Mouse (Mus musculus): ENCODE data around the gene Tipin. TPM values are rescaled to one million over a fixed set of nuclear protein-coding genes. Genes with fewer than 3 reads are reported as not detected.

Tipin gene
- polyA plus RNA-seq, 1 experiment from 2014 or later, result 70.2 TPM

- WGBS, result 87% methylated on average over 6 of the region's 6 CpGs
These were observed 54.4 kb downstream of the Tipin start for GRCm38 (mm10) chr9:64335825-64336224.

GRCm38 (mm10) chr9:64339361-64339760, 58.0 kb downstream of the Tipin start:
- H3K9ac ChIP-seq (replicated peaks; ENCODE audit: low read depth), result no peak overlapping the region
- no peaks in the 10 kb centered on the region for H3K4me1 ChIP-seq (ENCODE audit: insufficient read depth, low read depth, low read length)
- WGBS, result 56% methylated on average over 8 of the region's 8 CpGs
- H3K4me2 ChIP-seq (replicated peaks; ENCODE audit: low read depth, low read length), result peak overlapping the region; percentile 81; the same call in 1 of the 2 replicates
- peaks cover 10% of the 10 kb centered on the region; the same call in 1 of the 2 replicates for H3K36me3 ChIP-seq (ENCODE audit: insufficient read depth, low read length)
- no peaks in the 10 kb centered on the region for H3K27me3 ChIP-seq (replicated peaks; ENCODE audit: insufficient read depth, low read length)
- ATAC-seq, result no peak
- DNase-seq (ENCODE audit: low spot score), result no peak
- H3K27ac ChIP-seq (ENCODE audit: low read length), result no peak overlapping the region
- TF ChIP-seq CTCF (IDR thresholded peaks at IDR 0.05) (no peak), EP300 (IDR thresholded peaks at IDR 0.05) (no peak)
- H3K4me3 ChIP-seq (ENCODE audit: low read depth, low read length), result no peak overlapping the region
- H3K9me3 ChIP-seq (ENCODE audit: low read length), result no peaks in the 10 kb centered on the region

More at GRCm38 (mm10) chr9:64335825-64336224, 54.4 kb downstream of the Tipin start:
- ATAC-seq (no peak), DNase-seq (ENCODE audit: low spot score) (no peak)
- Histone ChIP-seq H3K4me3 (ENCODE audit: low read depth, low read length) (no peak overlapping the region), H3K36me3 (ENCODE audit: insufficient read depth, low read length) (peaks cover 10% of the 10 kb centered on the region; the same call in 1 of the 2 replicates), H3K27me3 (replicated peaks; ENCODE audit: insufficient read depth, low read length) (no peaks in the 10 kb centered on the region), H3K4me2 (replicated peaks; ENCODE audit: low read depth, low read length) (no peak overlapping the region), H3K4me1 (ENCODE audit: insufficient read depth, low read depth, low read length) (no peaks in the 10 kb centered on the region), H3K9me3 (ENCODE audit: low read length) (no peaks in the 10 kb centered on the region), H3K9ac (replicated peaks; ENCODE audit: low read depth) (no peak overlapping the region), H3K27ac (ENCODE audit: low read length) (no peak overlapping the region)
- TF ChIP-seq CTCF (IDR thresholded peaks at IDR 0.05) (no peak), EP300 (IDR thresholded peaks at IDR 0.05) (no peak)

DNA sequence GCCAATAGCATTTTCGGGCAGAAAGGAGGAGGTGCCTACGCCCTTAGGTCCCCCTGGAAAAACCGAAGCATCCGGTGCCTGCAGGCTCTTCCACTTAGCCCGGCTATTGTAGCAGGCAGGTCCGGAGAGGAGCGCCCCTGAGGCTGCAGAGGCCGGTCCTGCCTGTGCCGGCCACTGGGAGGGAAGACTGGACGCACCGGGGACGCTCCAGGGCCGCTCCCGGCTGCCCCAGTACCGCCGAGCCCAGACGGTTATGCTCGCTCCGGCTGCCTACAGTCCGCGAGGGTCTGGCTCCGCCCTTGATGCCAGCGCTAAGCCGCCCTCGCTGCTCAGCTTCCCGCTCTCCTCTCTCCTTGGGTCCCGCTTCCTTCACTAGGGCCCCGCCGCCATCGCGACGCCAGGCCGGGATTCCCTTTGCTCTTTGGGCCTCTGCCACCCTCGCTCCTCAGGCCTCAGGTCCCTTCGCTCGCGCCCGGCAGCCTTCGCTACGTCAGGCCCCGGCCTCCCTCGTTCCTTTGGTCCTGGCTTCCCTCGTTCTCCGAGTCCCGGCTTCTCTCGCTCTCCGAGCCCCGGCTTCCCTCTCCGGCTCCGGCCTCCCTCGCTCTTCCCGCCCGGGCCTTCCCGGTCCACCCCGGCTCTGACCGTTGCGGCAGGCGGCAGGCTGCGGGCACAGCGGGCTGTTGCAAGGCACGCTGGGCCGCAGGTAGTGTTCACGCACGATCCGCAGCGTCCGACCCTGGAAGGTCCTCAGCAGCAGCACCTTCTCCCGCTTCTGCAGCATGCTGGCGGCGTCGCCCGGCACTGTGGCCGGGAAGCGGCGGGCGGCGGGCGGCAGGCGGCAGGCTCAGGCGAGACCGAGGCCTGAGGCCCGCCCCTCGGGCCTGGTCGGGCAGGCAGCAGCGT, 59.2 kb downstream of the Tipin start:
- Histone ChIP-seq H3K4me2 (replicated peaks; ENCODE audit: low read depth, low read length) (peak overlapping the region; percentile 81), H3K4me1 (ENCODE audit: insufficient read depth, low read depth, low read length) (no peaks in the 10 kb centered on the region), H3K9ac (replicated peaks; ENCODE audit: low read depth) (peak overlapping the region; percentile 99), H3K9me3 (ENCODE audit: low read length) (no peaks in the 10 kb centered on the region), H3K27ac (ENCODE audit: low read length) (peak overlapping the region; percentile 100), H3K27me3 (replicated peaks; ENCODE audit: insufficient read depth, low read length) (no peaks in the 10 kb centered on the region), H3K4me3 (ENCODE audit: low read depth, low read length) (peak overlapping the region; percentile 68), H3K36me3 (ENCODE audit: insufficient read depth, low read length) (peaks cover 10% of the 10 kb centered on the region; the same call in 1 of the 2 replicates)
- peak; percentile 92 for ATAC-seq
- 1% methylated on average over 69 of the region's 85 CpGs for WGBS
- DNase-seq (ENCODE audit: low spot score), result peak; percentile 92
- TF ChIP-seq CTCF (IDR thresholded peaks at IDR 0.05), result peak; percentile 39
- no peak for TF ChIP-seq EP300 (IDR thresholded peaks at IDR 0.05)

GRCm38 (mm10) chr9:64341254-64341566, 59.8 kb downstream of the Tipin start, which contains the start of gene Dis3l:
Dis3l (minus strand) TSS chr9:64341288.
- peaks cover 9% of the 10 kb centered on the region; the same call in 1 of the 2 replicates for H3K36me3 ChIP-seq (ENCODE audit: insufficient read depth, low read length)
- whole genome bisulfite sequencing, result 5% methylated on average over 16 of the region's 16 CpGs
- peak within 1 kb of the TSS; percentile 100 for H3K27ac ChIP-seq (ENCODE audit: low read length)
- no peaks in the 10 kb centered on the region for H3K9me3 ChIP-seq (ENCODE audit: low read length)
- no peak for ATAC-seq
- no peaks in the 10 kb centered on the region for H3K27me3 ChIP-seq (replicated peaks; ENCODE audit: insufficient read depth, low read length)
- H3K9ac ChIP-seq (replicated peaks; ENCODE audit: low read depth), result peak within 1 kb of the TSS; percentile 99
- H3K4me2 ChIP-seq (replicated peaks; ENCODE audit: low read depth, low read length), result peak within 1 kb of the TSS; percentile 81
- H3K4me1 ChIP-seq (ENCODE audit: insufficient read depth, low read depth, low read length), result no peaks in the 10 kb centered on the region
- peak within 1 kb of the TSS; percentile 68 for H3K4me3 ChIP-seq (ENCODE audit: low read depth, low read length)
- TF ChIP-seq EP300 (IDR thresholded peaks at IDR 0.05) (no peak), CTCF (IDR thresholded peaks at IDR 0.05) (no peak)
- no peak for DNase-seq (ENCODE audit: low spot score)

DNA sequence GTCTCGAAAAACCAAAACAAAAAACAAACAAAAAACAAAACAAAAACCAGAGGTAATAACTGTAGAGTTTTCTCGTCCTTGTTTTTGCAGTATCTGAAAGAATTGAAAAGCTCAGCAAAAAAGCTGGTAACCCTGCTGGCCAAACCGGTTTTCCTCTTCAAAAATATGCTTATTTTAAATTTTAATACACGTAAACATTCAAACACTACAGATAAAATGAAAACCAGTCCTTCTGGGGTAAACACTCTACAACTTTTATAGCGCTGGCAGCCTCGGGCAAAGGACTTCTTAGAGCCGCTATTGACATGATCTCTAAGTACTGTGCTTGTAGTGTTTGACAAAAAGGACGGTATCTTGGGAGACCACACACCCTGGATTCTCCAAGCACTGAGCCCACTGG, 60.3 kb downstream of the Tipin start:
- DNase-seq (ENCODE audit: low spot score) (peak; percentile 53), ATAC-seq (no peak)
- H3K4me1 ChIP-seq (ENCODE audit: insufficient read depth, low read depth, low read length), result no peaks in the 10 kb centered on the region
- no peak overlapping the region for H3K27ac ChIP-seq (ENCODE audit: low read length)
- H3K4me3 ChIP-seq (ENCODE audit: low read depth, low read length), result no peak overlapping the region
- no peaks in the 10 kb centered on the region for H3K27me3 ChIP-seq (replicated peaks; ENCODE audit: insufficient read depth, low read length)
- peaks cover 5% of the 10 kb centered on the region; the same call in 1 of the 2 replicates for H3K36me3 ChIP-seq (ENCODE audit: insufficient read depth, low read length)
- H3K9ac ChIP-seq (replicated peaks; ENCODE audit: low read depth), result no peak overlapping the region
- TF ChIP-seq EP300 (IDR thresholded peaks at IDR 0.05) (peak; percentile 37; the same call in 1 of the 2 replicates), CTCF (IDR thresholded peaks at IDR 0.05) (no peak)
- WGBS, result 47% methylated on average over 8 of the region's 8 CpGs
- no peak overlapping the region; the same call in 1 of the 2 replicates for H3K4me2 ChIP-seq (replicated peaks; ENCODE audit: low read depth, low read length)
- H3K9me3 ChIP-seq (ENCODE audit: low read length), result no peaks in the 10 kb centered on the region

- ATAC-seq, result no peak
- Histone ChIP-seq H3K9me3 (ENCODE audit: low read length) (no peaks in the 10 kb centered on the region), H3K36me3 (ENCODE audit: insufficient read depth, low read length) (no peaks in the 10 kb centered on the region), H3K4me2 (replicated peaks; ENCODE audit: low read depth, low read length) (no peak overlapping the region), H3K4me3 (ENCODE audit: low read depth, low read length) (no peak overlapping the region), H3K9ac (replicated peaks; ENCODE audit: low read depth) (no peak overlapping the region), H3K27ac (ENCODE audit: low read length) (no peak overlapping the region), H3K4me1 (ENCODE audit: insufficient read depth, low read depth, low read length) (no peaks in the 10 kb centered on the region), H3K27me3 (replicated peaks; ENCODE audit: insufficient read depth, low read length) (no peaks in the 10 kb centered on the region)
- TF ChIP-seq EP300 (IDR thresholded peaks at IDR 0.05) (no peak), CTCF (IDR thresholded peaks at IDR 0.05) (no peak)
- DNase-seq (ENCODE audit: low spot score), result no peak
- WGBS, result 82% methylated on average over 2 of the region's 2 CpGs
These were observed 62.3 kb downstream of the Tipin start for GRCm38 (mm10) chr9:64343656-64344055.
